Mouse (Mus musculus) liver, embryonic 15.5 days (tissue): Measurements from ENCODE around the gene Adcy5. TPM values are rescaled to one million over a fixed set of nuclear protein-coding genes. Genes with fewer than 3 reads are reported as not detected.

Source experiments
- ATAC-seq: fragments of 200-750 bp; cut with Nextera tagmentation; 2 replicates; pipeline ENCODE4 v1.8.0; 2017; ENCODE audit warnings: moderate number of reproducible peaks, mild to moderate bottlenecking, moderate library complexity; ENCODE audit not compliant: insufficient read depth
- H3K27ac ChIP-seq: fragments of 300-500 bp; sonication (generic); replicated peaks from 2 replicates; pipeline ENCODE4 v1.5.1; 2015; ENCODE audit warnings: mild to moderate bottlenecking, inconsistent platforms
- H3K27me3 ChIP-seq: fragments of 300-500 bp; sonication (generic); 2 replicates; pipeline ENCODE4 v1.6.1; 2015; ENCODE audit warnings: mild to moderate bottlenecking, inconsistent platforms
- H3K36me3 ChIP-seq: fragments of 300-500 bp; sonication (generic); replicated peaks from 2 replicates; pipeline ENCODE4 v1.6.1; 2015; ENCODE audit warnings: moderate library complexity, mild to moderate bottlenecking, inconsistent platforms
- H3K4me1 ChIP-seq: fragments of 300-500 bp; sonication (generic); replicated peaks from 2 replicates; pipeline ENCODE4 v1.6.1; 2015; ENCODE audit warnings: inconsistent platforms
- H3K4me2 ChIP-seq: fragments of 300-500 bp; sonication (generic); 2 replicates; pipeline ENCODE4 v1.6.1; 2015; ENCODE audit warnings: moderate library complexity, mild to moderate bottlenecking, inconsistent platforms
- H3K4me3 ChIP-seq: fragments of 300-500 bp; sonication (generic); replicated peaks from 2 replicates; pipeline ENCODE4 v1.5.1; 2015; ENCODE audit warnings: mild to moderate bottlenecking, inconsistent platforms
- H3K9ac ChIP-seq: fragments of 300-500 bp; sonication (generic); 2 replicates; pipeline ENCODE4 v1.6.1; 2015; ENCODE audit warnings: moderate library complexity, mild to moderate bottlenecking, inconsistent platforms
- H3K9me3 ChIP-seq: fragments of 300-500 bp; sonication (generic); replicated peaks from 2 replicates; pipeline ENCODE4 v1.6.1; 2016; ENCODE audit warnings: inconsistent platforms
- WGBS: fragments of 180-500 bp; shearing (Covaris S2); methylation state at CpG from one replicate; pipeline ENCODE4 v1.1.7; 2015; ENCODE audit warnings: mixed read lengths; ENCODE audit not compliant: insufficient replicate concordance; 5-methylcytosine and 5-hydroxymethylcytosine counted together
- polyA plus RNA-seq: library from polyadenylated mRNA; unstranded; fragments of >200 nt; fragmentation: Nextera tagmentation; extraction: Ambion mirVana; gene quantifications from 2 replicates; pipeline ENCODE4 v1.2.1, GENCODE M21; 2015

Adcy5 gene
- polyA plus RNA-seq, 1 experiment from 2014 or later, result 0.20 TPM

GRCm38 (mm10) chr16:35208796-35209195 is 54.1 kb downstream of the Adcy5 start:
- Histone ChIP-seq H3K27me3 (no peaks in the 10 kb centered on the region), H3K27ac (no peak overlapping the region), H3K4me2 (no peak overlapping the region), H3K9me3 (no peaks in the 10 kb centered on the region), H3K9ac (no peak overlapping the region), H3K4me3 (no peak overlapping the region), H3K36me3 (no peaks in the 10 kb centered on the region), H3K4me1 (no peaks in the 10 kb centered on the region)
- 61% methylated on average over 3 of the region's 3 CpGs for WGBS
- no peak for ATAC-seq

GRCm38 (mm10) chr16:35209753-35210152 is 55.1 kb downstream of the Adcy5 start:
- no peak for ATAC-seq
- no peaks in the 10 kb centered on the region for H3K4me1 ChIP-seq
- H3K36me3 ChIP-seq, result no peaks in the 10 kb centered on the region
- H3K4me3 ChIP-seq, result no peak overlapping the region
- no peaks in the 10 kb centered on the region for H3K27me3 ChIP-seq
- 70% methylated on average over 5 of the region's 5 CpGs for whole genome bisulfite sequencing
- no peak overlapping the region for H3K9ac ChIP-seq
- no peaks in the 10 kb centered on the region for H3K9me3 ChIP-seq
- no peak overlapping the region for H3K27ac ChIP-seq
- no peak overlapping the region for H3K4me2 ChIP-seq

GRCm38 (mm10) chr16:35215047-35215446 is 60.4 kb downstream of the Adcy5 start:
- H3K4me1 ChIP-seq, result no peaks in the 10 kb centered on the region
- H3K9me3 ChIP-seq, result no peaks in the 10 kb centered on the region
- H3K27ac ChIP-seq, result no peak overlapping the region
- no peak overlapping the region for H3K4me2 ChIP-seq
- H3K4me3 ChIP-seq, result no peak overlapping the region
- H3K36me3 ChIP-seq, result no peaks in the 10 kb centered on the region
- ATAC-seq, result no peak
- no peak overlapping the region for H3K9ac ChIP-seq
- H3K27me3 ChIP-seq, result no peaks in the 10 kb centered on the region
- 44% methylated on average over 7 of the region's 7 CpGs for WGBS

GRCm38 (mm10) chr16:35215498-35215897 is 60.8 kb downstream of the Adcy5 start:
- no peak for ATAC-seq
- H3K4me2 ChIP-seq, result no peak overlapping the region
- 43% methylated on average over 5 of the region's 5 CpGs for WGBS
- no peak overlapping the region for H3K27ac ChIP-seq
- no peaks in the 10 kb centered on the region for H3K9me3 ChIP-seq
- no peak overlapping the region for H3K9ac ChIP-seq
- no peaks in the 10 kb centered on the region for H3K4me1 ChIP-seq
- no peaks in the 10 kb centered on the region for H3K36me3 ChIP-seq
- no peaks in the 10 kb centered on the region for H3K27me3 ChIP-seq
- H3K4me3 ChIP-seq, result no peak overlapping the region

- Histone ChIP-seq H3K4me2 (no peak overlapping the region), H3K4me1 (no peaks in the 10 kb centered on the region), H3K9me3 (no peaks in the 10 kb centered on the region), H3K4me3 (no peak overlapping the region), H3K27ac (no peak overlapping the region), H3K36me3 (no peaks in the 10 kb centered on the region), H3K9ac (no peak overlapping the region), H3K27me3 (no peaks in the 10 kb centered on the region)
- 64% methylated on average over 6 of the region's 6 CpGs for WGBS
- ATAC-seq, result no peak
These were observed 62.3 kb downstream of the Adcy5 start for GRCm38 (mm10) chr16:35216826-35217491.

- no peaks in the 10 kb centered on the region for H3K4me1 ChIP-seq
- H3K4me2 ChIP-seq, result no peak overlapping the region
- ATAC-seq, result no peak
- no peaks in the 10 kb centered on the region for H3K9me3 ChIP-seq
- no peak overlapping the region for H3K9ac ChIP-seq
- H3K36me3 ChIP-seq, result no peaks in the 10 kb centered on the region
- WGBS, result 55% methylated on average over 5 of the region's 5 CpGs
- H3K27me3 ChIP-seq, result no peaks in the 10 kb centered on the region
- no peak overlapping the region for H3K4me3 ChIP-seq
- no peak overlapping the region for H3K27ac ChIP-seq
These were observed 65.7 kb downstream of the Adcy5 start for GRCm38 (mm10) chr16:35220412-35220811.

- Histone ChIP-seq H3K27me3 (no peaks in the 10 kb centered on the region), H3K4me1 (no peaks in the 10 kb centered on the region), H3K36me3 (no peaks in the 10 kb centered on the region), H3K9ac (no peak overlapping the region), H3K4me3 (no peak overlapping the region), H3K9me3 (no peaks in the 10 kb centered on the region), H3K4me2 (no peak overlapping the region), H3K27ac (no peak overlapping the region)
- WGBS, result 68% methylated on average over 4 of the region's 4 CpGs
- ATAC-seq, result no peak
These were observed 66.9 kb downstream of the Adcy5 start for GRCm38 (mm10) chr16:35221581-35221980.

GRCm38 (mm10) chr16:35223930-35224329 is 69.3 kb downstream of the Adcy5 start:
- no peak overlapping the region for H3K4me3 ChIP-seq

GRCm38 (mm10) chr16:35224716-35225115 is 70.0 kb downstream of the Adcy5 start:
- Histone ChIP-seq H3K9ac (no peak overlapping the region), H3K4me1 (no peaks in the 10 kb centered on the region), H3K4me2 (no peak overlapping the region), H3K4me3 (no peak overlapping the region), H3K36me3 (no peaks in the 10 kb centered on the region), H3K27me3 (no peaks in the 10 kb centered on the region), H3K27ac (no peak overlapping the region), H3K9me3 (no peaks in the 10 kb centered on the region)
- no peak for ATAC-seq
- WGBS, result 46% methylated on average over 14 of the region's 14 CpGs

More at GRCm38 (mm10) chr16:35223930-35224329, 69.3 kb downstream of the Adcy5 start:
- H3K4me1 ChIP-seq, result no peaks in the 10 kb centered on the region
- no peak overlapping the region for H3K4me2 ChIP-seq
- no peak for ATAC-seq
- H3K36me3 ChIP-seq, result no peaks in the 10 kb centered on the region
- H3K9me3 ChIP-seq, result no peaks in the 10 kb centered on the region
- WGBS, result 54% methylated on average over 4 of the region's 4 CpGs
- H3K27ac ChIP-seq, result no peak overlapping the region
- no peaks in the 10 kb centered on the region for H3K27me3 ChIP-seq
- H3K9ac ChIP-seq, result no peak overlapping the region

GRCm38 (mm10) chr16:35229582-35229981 is 74.9 kb downstream of the Adcy5 start:
- Histone ChIP-seq H3K27ac (no peak overlapping the region), H3K4me2 (no peak overlapping the region), H3K36me3 (no peaks in the 10 kb centered on the region), H3K9me3 (no peaks in the 10 kb centered on the region), H3K9ac (no peak overlapping the region), H3K27me3 (no peaks in the 10 kb centered on the region), H3K4me3 (no peak overlapping the region), H3K4me1 (no peaks in the 10 kb centered on the region)
- WGBS, result 14% methylated on average over 11 of the region's 11 CpGs
- no peak for ATAC-seq

GRCm38 (mm10) chr16:35232153-35232750 is 77.6 kb downstream of the Adcy5 start:
- Histone ChIP-seq H3K9me3 (no peaks in the 10 kb centered on the region), H3K4me3 (no peak overlapping the region), H3K27ac (no peak overlapping the region), H3K4me1 (no peaks in the 10 kb centered on the region), H3K27me3 (no peaks in the 10 kb centered on the region), H3K4me2 (no peak overlapping the region), H3K36me3 (no peaks in the 10 kb centered on the region), H3K9ac (no peak overlapping the region)
- no peak for ATAC-seq
- WGBS, result 38% methylated on average over 14 of the region's 14 CpGs

- Histone ChIP-seq H3K9ac (no peak overlapping the region), H3K27me3 (no peaks in the 10 kb centered on the region), H3K4me3 (no peak overlapping the region), H3K9me3 (no peaks in the 10 kb centered on the region), H3K4me1 (no peaks in the 10 kb centered on the region), H3K27ac (no peak overlapping the region), H3K4me2 (no peak overlapping the region), H3K36me3 (no peaks in the 10 kb centered on the region)
- no peak for ATAC-seq
- 64% methylated on average over 4 of the region's 4 CpGs for WGBS
These were observed 78.7 kb downstream of the Adcy5 start for GRCm38 (mm10) chr16:35233329-35233728.
